Mouse (Mus musculus): Measurements from ENCODE around the gene Ackr1.
"Not testable (repeated sequence)": the region's sequence is repeated elsewhere in the genome, so short reads cannot be mapped to it uniquely, and the experiment has no call there.

Gene Ackr1

DNA sequence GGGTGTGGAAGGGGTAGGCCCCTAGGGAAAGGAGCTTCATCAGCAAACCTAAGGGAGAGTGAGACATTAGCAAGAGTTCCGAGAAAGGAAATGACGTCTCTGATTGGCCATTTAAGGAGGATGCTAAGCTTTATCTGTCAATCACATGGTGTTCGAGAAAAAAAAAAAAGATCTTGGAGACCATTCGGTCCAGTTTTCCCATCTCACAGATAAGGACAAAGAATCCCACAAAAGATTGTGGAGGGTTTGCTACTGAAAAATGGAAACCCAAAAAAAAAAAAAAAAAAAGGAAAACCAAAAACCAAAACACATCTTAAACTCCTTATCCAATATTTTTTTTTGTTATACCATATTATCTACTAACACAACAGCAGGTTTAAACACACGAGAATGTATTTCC, 15.6 kb upstream of the Ackr1 start:
- DNase-seq (ENCODE audit: low spot score in 2 of 2), result no peak

DNA sequence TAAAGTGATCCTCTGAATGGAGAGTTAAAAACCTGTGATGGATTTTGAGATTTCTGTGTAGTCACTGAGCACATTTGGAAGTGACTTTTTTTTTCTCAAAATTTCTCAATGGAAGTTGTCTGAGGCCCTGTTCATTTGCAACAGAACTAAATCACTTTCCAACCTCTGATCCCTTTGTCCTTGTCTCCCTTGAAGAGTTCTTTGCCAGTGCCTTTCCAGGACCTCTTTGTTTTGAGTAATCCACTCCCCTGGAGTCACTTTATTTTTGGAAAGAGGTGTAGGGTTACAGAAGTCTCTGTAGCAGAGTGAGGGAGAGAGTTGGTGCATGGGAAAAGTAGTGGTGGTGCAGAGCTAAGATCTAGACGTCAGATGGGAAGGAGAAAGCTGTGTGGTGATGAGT, 15.0 kb upstream of the Ackr1 start:
- no peak for DNase-seq (ENCODE audit: low spot score in 2 of 2)

GRCm38 (mm10) chr1:173345112-173345511, 11.6 kb upstream of the Ackr1 start:
- DNase-seq (ENCODE audit: low spot score in 2 of 2), result no peak

DNA sequence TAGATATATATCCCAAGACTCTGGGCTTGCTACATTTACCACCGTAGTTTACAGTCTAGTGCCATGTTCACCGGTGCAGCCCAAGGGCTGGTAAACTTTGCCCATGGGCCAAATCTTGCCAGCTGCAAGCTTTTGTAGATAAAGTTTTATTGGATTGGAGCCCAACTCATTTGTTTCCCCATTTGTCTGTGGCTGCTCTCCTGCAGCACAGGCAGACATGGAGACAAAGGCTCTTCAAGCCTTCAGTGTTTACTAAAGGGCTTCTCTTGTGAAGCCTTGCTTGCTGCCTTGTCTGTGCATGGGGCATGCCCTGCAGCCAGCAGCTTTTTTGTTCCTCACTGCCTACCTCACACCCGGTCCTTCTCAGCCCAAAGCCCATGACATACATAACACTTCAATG, 10.4 kb upstream of the Ackr1 start:
- no peak for DNase-seq (ENCODE audit: low spot score in 2 of 2)

DNA sequence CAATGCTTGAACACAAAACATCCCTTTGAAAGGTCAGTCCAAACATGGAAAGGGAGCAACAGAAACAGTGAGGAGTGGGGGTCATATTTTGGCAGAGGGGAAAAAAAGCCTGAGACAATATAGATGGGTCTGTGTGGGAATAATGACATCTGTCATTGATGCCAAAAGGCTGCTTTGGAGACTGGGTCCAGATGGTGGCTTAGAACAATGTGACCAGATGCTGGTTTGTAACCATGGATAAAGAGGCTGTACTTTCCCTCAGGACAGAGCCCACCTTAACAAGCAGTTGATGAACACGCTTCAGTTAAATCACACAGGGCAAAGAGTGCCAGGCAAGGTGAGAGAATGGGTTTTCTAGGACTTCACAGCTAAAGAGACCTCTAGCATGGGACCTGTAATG, 8.9 kb upstream of the Ackr1 start:
- no peak for DNase-seq (ENCODE audit: low spot score in 2 of 2)

DNA sequence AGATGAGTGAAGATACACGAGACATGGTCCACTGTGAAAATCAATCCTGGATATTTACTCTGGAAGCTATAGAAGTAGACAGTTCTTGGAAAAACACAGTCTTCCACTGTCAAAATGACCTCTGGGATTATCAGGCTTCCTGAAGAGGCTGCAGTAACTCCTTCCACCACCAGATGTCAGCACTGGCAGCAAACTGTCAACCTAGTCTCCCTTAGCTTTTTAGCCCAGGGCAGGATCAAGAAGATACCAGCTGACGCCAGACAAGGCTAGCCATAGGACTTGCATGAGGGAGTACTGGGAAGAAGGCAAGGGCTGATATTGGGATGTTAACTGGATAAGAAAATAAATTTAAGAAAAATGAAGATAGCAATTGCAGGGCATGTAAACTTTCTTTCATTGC, 6.0 kb upstream of the Ackr1 start:
- DNase-seq (ENCODE audit: low spot score in 2 of 2), result peak; percentile 32 to 43

GRCm38 (mm10) chr1:173337008-173337407, 3.5 kb upstream of the Ackr1 start:
- DNase-seq (ENCODE audit: low spot score in 2 of 2), result no peak

- DNase-seq (ENCODE audit: low spot score in 2 of 2), result no peak
Observed at GRCm38 (mm10) chr1:173335903-173336302, 2.4 kb upstream of the Ackr1 start.

GRCm38 (mm10) chr1:173332418-173332817, 1.1 kb downstream of the Ackr1 start:
- DNase-seq (ENCODE audit: low spot score in 2 of 2), result no peak

DNA sequence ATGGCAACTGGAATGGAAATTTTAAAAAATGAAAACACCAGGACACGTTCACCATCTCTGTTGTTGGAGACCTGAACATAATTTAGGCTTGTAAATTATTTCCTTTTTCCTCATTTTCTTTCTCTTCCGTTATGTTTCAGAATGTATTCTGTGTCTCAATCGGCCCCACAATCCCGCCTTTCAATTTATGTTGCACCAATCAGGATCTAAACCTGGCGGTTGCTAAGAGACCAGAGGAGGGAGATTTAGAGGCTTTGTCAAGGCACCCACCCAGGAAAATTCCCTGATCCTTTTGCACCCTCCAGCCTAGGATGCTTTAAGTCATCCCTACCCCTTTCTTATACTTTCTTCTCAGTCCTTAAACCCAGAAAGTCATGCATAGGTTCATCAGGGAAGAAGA, 3.8 kb downstream of the Ackr1 start:
- no peak for DNase-seq (ENCODE audit: low spot score in 2 of 2)

GRCm38 (mm10) chr1:173329185-173329584, 4.4 kb downstream of the Ackr1 start:
- no peak for DNase-seq (ENCODE audit: low spot score in 2 of 2)

- DNase-seq (ENCODE audit: low spot score in 2 of 2), result no peak
Observed at GRCm38 (mm10) chr1:173328446-173328845, 5.1 kb downstream of the Ackr1 start.

DNA sequence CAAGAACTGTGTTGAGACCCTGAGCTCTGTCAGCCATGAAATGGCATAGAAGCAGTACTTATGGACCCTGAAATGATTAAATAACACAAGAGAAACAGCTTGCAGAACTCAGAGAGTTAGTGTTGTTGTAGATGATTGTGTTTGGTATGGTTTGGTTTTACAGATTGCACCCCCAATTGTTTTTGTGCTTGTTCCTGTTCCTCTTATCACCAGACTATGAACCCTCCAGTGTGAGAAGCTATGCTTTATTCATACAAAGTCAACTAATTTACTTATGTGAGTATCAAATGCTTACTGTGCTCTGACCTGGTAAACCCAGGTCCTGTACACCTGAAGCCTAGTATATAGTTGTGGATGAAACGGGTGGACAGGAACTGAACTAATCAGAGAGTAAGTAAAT, 7.0 kb downstream of the Ackr1 start:
- DNase-seq (ENCODE audit: low spot score in 2 of 2), result no peak

DNA sequence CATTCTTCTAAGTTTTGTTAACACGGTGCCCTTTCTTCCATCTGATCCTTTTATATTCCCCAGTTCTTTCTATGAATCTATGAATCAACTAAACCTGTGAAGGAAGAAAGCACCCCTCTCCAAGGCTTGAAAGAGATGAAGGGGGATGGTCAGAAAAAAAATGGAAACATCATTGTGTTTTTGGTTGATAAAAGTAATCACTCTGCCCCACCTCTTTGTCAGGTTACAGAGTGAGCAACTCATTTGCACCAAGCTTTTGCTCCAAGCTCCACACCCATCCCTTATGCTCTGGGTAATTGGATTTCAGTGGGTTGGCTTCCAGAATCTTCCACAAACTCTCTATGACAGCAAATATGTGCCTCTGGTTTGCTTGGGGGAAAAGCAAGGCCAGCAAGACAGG, 8.2 kb downstream of the Ackr1 start:
- DNase-seq (ENCODE audit: low spot score in 2 of 2), result no peak

DNA sequence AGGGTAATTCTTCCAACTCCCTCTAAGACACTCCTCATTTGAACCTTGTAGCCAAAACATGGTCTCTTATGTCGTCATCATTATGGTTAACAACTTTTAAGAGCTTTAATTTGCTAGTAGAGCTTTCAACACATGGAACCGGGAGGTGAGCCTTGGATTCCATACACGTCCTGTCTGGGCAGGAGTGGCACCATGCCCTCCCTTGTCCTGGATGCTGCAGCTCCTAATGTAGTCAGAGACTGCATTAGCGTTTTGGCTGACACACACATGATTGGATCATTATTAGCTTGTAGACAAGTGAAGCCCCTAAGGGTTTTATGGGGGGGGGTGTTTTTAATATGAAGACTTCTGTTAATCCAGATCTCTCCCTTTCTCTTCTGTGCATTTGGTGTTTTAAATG, 8.6 kb downstream of the Ackr1 start:
- DNase-seq (ENCODE audit: low spot score in 2 of 2), result no peak

GRCm38 (mm10) chr1:173323839-173324585, 9.5 kb downstream of the Ackr1 start:
- peak in 1 of 2 experiments; percentile 38 for DNase-seq (ENCODE audit: low spot score in 2 of 2)

DNA sequence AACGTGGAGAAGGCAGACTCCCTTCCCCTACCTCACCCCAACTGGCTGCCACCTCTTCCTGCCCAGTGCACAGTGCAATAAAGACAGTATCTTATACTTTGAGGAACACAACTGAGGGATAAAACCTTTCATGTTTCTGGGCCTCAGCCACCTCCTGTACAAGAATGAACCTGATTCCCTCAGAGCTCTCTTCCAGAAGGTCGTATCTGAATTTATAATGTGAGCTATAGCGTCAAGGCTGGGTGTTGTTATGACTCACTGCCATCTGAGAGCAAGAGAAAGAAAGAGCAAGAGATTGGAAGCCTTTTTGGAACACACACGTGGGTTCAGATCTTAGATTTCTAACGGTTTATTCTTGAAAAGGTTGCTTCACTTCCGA, 11.3 kb downstream of the Ackr1 start:
- no peak for DNase-seq (ENCODE audit: low spot score in 2 of 2)

GRCm38 (mm10) chr1:173321593-173322248, 11.8 kb downstream of the Ackr1 start:
- DNase-seq (ENCODE audit: low spot score in 2 of 2), result no peak

DNA sequence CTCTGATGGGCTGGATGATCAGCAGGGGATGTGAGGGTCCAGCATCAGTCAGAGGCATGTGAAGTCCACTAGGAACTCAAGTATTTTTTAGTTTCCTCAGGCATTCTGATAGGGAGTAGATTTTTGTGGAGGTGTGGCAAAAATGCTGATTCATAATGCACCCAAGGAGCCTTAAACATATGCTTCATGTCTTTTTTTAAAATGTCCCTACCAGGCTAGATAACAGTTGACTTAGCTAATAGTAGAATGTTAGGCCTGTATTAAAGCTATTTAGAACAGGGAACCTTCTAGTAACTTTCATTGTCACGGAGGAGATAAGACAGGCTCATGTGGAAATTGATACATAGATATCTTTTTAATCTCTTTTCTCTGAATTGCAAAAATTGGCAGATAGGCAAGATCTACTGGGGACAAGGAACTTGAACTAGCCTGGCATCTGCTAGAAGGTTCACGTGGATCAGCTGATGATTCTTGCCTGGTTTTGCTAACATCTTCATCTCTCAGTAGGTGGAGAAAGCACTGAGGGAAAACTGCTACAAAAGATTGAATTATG, 15.5 kb downstream of the Ackr1 start:
- DNase-seq (ENCODE audit: low spot score in 2 of 2), result no peak

DNA sequence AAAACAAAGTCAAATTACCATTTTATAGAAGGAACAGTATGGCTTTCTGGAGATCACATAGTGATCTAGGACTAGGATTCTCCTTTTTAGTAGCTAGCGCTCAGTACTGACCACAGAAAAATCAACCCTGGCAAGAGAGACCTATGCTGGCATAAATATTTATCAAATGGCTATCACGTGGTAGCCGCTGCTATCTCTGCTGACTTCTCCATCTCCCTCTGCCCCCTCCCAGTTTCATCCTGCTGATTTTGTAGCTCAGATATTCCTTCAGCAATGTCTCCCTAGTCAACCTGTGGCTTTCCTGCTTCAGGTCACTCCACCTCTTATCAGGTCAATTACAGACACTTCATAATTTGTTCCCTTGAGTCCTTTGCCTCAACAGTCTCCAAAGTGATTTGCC, 17.8 kb downstream of the Ackr1 start:
- DNase-seq (ENCODE audit: low spot score in 2 of 2), result no peak

- DNase-seq (ENCODE audit: low spot score in 2 of 2), result not testable (repeated sequence)
Observed at GRCm38 (mm10) chr1:173313535-173314050, 20.0 kb downstream of the Ackr1 start.

GRCm38 (mm10) chr1:173302795-173303194, 30.8 kb downstream of the Ackr1 start:
- DNase-seq (ENCODE audit: low spot score in 2 of 2), result not testable (repeated sequence)
